Mouse (Mus musculus) right cerebral cortex, postnatal 25 days (tissue): Measurements from ENCODE around the gene 1700034J05Rik.

Experiments used
- DNase-seq: peaks from one replicate; pipeline ENCODE4 v3.0.0; 2022

1700034J05Rik gene

DNA sequence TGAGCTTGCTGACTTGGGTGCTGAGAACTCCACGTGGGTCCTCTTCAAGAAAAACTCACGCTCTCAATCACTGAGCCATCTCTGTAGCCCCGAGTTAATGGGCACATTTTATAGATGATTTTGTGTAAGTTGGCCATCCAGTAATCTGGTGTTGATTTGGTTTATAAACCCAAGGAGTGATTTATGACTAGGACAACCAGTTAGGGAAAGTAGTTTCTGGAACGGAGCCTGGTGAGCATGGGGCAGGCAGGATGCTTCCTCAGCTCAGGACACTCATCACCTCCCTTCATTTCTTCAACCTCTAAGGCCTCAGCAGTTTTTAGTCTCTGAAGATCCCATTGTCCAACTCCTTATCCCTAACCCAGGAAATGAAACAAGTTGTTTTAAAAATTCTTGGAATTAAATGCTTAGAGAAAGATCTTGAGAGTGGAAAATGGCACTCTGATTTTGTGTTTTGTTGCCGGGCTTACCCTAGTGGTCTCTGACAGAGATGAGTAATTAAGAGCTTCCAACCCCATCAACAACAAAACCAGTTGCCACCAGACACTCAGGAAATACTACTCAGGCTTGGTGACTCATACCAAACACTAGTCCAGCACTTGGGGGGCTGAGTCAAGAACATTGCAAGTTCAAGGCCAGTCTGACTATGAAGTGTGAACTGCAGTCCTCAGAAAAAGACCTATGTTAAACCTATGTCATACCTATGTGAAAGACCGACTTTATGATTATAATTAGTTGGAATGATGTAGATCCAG is 9.4 kb upstream of the 1700034J05Rik start:
- DNase-seq, result no peak

- DNase-seq, result no peak
Observed at GRCm38 (mm10) chr6:146961832-146962481, 7.7 kb upstream of the 1700034J05Rik start.

- DNase-seq, result no peak
Observed at GRCm38 (mm10) chr6:146960956-146961355, 6.7 kb upstream of the 1700034J05Rik start.

DNA sequence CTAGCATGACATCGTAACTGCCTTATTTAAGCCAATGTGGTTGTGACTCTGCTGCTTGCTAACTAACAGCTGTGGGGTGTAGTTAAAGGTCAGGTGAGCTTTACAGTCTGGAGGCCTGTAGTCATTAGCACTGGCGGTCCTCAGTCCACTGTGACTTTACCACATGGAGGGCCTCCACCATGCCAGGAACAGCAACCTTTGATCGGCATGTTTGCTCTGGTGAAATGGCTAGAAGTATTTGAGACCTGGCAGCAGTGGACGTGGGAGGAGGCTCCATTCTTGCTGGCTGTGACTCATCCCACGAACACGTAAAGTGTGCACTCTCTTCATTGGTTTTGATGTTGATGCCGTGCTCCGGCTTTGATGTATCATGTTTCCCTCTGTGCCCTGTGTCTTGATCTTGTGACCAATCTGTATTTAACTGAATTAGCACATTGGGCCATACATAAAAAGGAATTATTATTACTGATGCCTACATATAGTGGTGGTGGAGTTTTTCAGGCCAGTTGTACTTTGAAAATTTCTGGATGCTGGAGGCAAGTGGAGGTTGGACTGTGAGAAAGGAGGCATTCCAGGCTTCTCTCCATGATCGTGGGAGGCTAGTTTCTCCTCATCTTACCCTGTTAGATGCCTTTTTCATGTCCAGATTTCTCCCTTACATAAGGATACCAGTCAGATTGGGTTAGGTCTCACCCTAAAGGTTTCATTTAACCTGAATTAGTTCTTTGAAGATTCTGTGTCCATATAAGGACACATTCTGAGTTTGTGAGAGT is 5.9 kb upstream of the 1700034J05Rik start:
- no peak for DNase-seq

- DNase-seq, result no peak
Observed at GRCm38 (mm10) chr6:146958694-146959093, 4.5 kb upstream of the 1700034J05Rik start.

- DNase-seq, result no peak
Observed at GRCm38 (mm10) chr6:146956961-146957360, 2.7 kb upstream of the 1700034J05Rik start.

GRCm38 (mm10) chr6:146955896-146956295 is 1.7 kb upstream of the 1700034J05Rik start:
- peak; percentile 64 for DNase-seq

DNA sequence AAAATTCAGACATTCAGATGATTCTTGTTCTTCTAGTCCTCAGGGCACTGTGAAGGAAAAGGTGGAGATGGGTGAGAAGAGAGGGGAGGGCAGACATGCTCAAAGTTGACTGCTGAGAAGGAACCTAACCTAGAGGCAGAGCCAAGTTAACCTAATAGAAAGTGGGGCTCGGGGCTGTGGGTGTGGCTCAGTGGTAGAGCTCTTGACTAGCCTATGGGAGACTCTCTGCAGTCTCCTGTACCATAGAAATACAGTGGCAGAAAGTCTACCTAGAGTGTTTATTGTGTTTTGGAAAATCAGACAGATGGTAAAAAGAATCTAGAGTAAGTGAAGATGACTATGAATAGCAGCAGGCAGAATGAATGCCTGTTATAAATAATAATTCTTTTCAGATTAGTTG is 1.3 kb upstream of the 1700034J05Rik start:
- DNase-seq, result no peak

DNA sequence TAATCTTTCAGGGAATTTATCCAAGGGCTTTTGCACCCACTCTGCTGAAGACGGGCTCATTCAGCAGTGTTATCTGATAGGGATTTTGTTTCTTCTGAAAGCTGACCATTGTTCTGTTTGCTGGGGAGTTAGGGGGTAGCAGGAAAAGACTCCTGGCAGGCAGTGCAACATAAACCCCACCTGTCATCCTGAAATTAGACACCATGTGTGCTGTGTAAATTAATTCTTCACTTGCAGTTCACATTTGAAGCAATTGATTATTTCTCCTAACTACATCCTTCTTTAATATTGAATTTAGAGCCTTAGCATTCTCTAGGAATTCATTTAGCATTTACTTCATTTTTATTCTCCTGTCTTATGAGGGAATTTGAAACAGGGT is 3.8 kb downstream of the 1700034J05Rik start:
- DNase-seq, result no peak

- no peak for DNase-seq
Observed at GRCm38 (mm10) chr6:146949682-146950453, 4.4 kb downstream of the 1700034J05Rik start.

DNA sequence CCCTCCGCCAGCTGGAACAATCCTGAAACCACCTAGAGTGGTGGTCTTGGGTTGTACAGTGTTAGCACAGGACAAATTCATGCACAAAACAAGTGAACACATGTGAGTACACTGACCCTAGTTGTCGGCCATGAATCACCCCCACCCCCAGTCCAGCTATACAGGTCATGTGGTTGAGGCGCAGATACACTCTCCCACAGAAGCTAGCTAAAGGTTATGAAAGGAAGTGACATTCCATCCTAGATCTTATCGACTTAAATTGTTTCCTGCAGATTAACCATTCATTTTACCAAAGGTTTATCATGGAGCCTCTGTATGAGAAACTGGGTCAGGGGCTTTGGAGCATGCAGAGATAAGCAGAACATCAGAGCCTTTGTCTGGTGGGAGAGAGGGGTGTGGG is 7.0 kb downstream of the 1700034J05Rik start:
- DNase-seq, result no peak

GRCm38 (mm10) chr6:146946327-146947029 is 7.7 kb downstream of the 1700034J05Rik start:
- no peak for DNase-seq

DNA sequence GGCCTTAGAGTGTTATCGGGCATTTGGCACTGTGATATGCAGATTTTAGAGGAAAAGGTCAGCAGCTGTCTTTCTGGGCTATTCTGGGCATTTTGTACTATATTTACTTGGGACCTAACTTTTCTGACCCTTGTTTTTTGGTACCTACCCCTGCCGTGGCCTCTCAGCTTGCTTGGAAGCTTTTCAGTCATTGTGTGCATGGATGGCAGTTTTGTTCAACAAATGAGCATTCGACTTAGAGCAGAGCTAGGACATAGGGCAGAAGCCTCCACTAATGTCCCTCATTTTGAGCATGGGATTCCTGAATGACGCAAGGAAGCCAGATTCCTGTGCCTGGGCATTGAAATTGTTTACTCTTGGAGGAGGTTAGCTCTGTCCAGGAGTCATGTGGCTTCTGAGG is 9.4 kb downstream of the 1700034J05Rik start:
- DNase-seq, result no peak

- DNase-seq, result no peak
Observed at GRCm38 (mm10) chr6:146944009-146944408, 10.2 kb downstream of the 1700034J05Rik start.

- no peak for DNase-seq
Observed at GRCm38 (mm10) chr6:146941505-146942275, 12.5 kb downstream of the 1700034J05Rik start.

- no peak for DNase-seq
Observed at GRCm38 (mm10) chr6:146939026-146939425, 15.2 kb downstream of the 1700034J05Rik start.

GRCm38 (mm10) chr6:146935957-146936356 is 18.3 kb downstream of the 1700034J05Rik start:
- no peak for DNase-seq

DNA sequence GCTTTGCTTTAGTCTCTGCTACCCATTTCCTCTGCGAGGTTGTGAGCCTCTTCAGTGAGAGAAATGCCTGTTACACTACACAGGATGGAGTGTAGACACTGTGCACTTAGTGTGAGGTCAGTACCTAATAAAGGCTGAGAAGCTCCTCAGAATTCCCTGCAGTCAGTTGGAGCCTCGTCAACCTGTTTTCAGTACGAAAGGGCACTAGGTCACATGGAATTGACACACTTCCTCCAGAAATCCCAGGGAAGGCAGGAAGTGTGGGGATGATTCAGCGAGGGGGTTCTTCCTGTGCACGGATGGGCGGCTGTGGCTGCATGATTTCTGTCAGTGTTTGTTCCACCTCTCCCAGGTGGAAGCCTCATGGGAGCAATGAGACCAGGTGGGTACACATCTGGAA is 21.1 kb downstream of the 1700034J05Rik start:
- no peak for DNase-seq

- no peak for DNase-seq
Observed at GRCm38 (mm10) chr6:146929031-146929430, 25.2 kb downstream of the 1700034J05Rik start.

DNA sequence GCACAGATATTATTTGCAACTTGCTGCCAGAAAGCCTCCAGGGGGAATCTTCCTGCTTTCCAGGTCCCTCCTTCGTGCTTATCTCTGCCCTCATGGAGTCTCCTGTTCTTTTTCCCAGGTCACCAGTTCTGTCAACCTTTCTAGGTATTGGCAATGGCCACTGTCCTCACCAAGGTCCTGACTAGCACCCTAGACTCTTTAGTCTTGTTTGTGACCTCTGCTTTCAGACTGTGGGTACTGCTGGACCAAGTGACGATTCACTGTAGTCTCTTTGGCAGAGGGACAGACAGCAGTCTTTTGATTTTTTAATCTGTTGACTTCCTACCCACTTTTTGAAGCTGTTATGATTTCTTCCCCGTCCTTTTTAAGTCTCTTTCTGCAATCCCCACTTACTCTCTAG is 26.1 kb downstream of the 1700034J05Rik start:
- no peak for DNase-seq

GRCm38 (mm10) chr6:146926415-146926980 is 27.7 kb downstream of the 1700034J05Rik start:
- no peak for DNase-seq
